Mouse (Mus musculus): Measurements from ENCODE around the gene Polr2c.
"Not testable (repeated sequence)": the region's sequence is repeated elsewhere in the genome, so short reads cannot be mapped to it uniquely, and the experiment has no call there.

GRCm38 (mm10) chr8:94835751-94836150 is 21.5 kb upstream of the Polr2c start:
- TF ChIP-seq EP300 (IDR thresholded peaks at IDR 0.05; ENCODE audit: insufficient read depth, low read depth, low read length); POLR2A (IDR thresholded peaks at IDR 0.05; ENCODE audit: insufficient read depth, low read length): not testable (repeated sequence)
